Comparison of ENCODE assay signal across 7 mouse cellular contexts in the genomic region with DNA sequence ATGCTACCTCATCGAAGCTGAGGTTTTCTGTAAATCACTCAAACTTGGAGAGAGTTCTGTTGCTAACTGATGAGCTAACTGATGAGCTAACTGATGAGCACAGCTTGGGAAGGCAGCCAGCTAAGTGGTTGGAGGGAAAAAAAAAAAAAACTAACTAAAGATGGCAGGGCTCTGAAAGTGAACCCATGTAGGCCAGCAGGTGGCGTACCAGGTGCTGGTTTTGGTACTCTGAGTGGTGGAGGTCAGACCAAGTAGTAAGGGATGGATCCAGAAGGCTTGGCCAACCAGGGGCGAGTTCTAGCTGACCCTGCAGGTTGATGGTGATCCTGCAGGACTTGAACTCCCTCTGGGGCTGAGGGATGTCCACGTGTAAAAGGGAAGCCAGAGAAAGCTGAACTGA.
DNase-seq lines count a peak whose midpoint lies in the region; ATAC-seq and TF ChIP-seq lines count a peak whose summit lies in the region.

No protein-coding gene starts in this region.

- no peaks in the 10 kb centered on the region for H3K27me3 ChIP-seq in neural tube, embryonic 15.5 days (replicated peaks)

- 57% methylated on average over 4 of the region's 4 CpGs for WGBS in neural tube, embryonic 15.5 days

- no peak overlapping the region for H3K4me3 ChIP-seq in neural tube, embryonic 15.5 days (replicated peaks)
- H3K4me3 ChIP-seq in embryonic fibroblast, embryonic 13.5 days (ENCODE audit: insufficient read depth, low read length): no peak overlapping the region

- 0 out of 2 replicates have a peak, but pooled peaks have one; percentile 14 for TF ChIP-seq CTCF in embryonic fibroblast, embryonic 13.5 days (IDR thresholded peaks at IDR 0.05; ENCODE audit: borderline replicate concordance, insufficient read depth, low read length)

- H3K4me1 ChIP-seq in neural tube, embryonic 15.5 days: 0 out of 2 replicates have a peak, but pooled peaks cover 3% of the 10 kb centered on the region
- H3K4me1 ChIP-seq in embryonic fibroblast, embryonic 13.5 days (ENCODE audit: control insufficient read depth, insufficient read depth, low read length): no peaks in the 10 kb centered on the region; the same call in 1 of the 2 replicates

- no peak overlapping the region for H3K4me2 ChIP-seq in neural tube, embryonic 15.5 days

- H3K9ac ChIP-seq in neural tube, embryonic 15.5 days (replicated peaks): no peak overlapping the region

- H3K9me3 ChIP-seq in neural tube, embryonic 15.5 days (replicated peaks): no peaks in the 10 kb centered on the region

- no peak for ATAC-seq in neural tube, embryonic 15.5 days (ENCODE audit: low FRiP score)
- ATAC-seq in activated CD4-positive, CD25-positive, alpha-beta regulatory T cell, adult 4 months: peak; percentile 41
- ATAC-seq in megakaryocyte progenitor cell, adult 5-6 weeks (replicated peaks; ENCODE audit: poor library complexity): peak; percentile 51

- no peak overlapping the region for H3K27ac ChIP-seq in neural tube, embryonic 15.5 days (replicated peaks)
- H3K27ac ChIP-seq in embryonic fibroblast, embryonic 13.5 days (ENCODE audit: insufficient read depth, low read length): no peak overlapping the region

- no peak for TF ChIP-seq POLR2A in embryonic fibroblast, embryonic 13.5 days (IDR thresholded peaks at IDR 0.05; ENCODE audit: low read depth, low read length)

- no peaks in the 10 kb centered on the region for H3K36me3 ChIP-seq in neural tube, embryonic 15.5 days

- DNase-seq in neural tube, embryonic 10.5 days (ENCODE audit: extremely low spot score, low spot score): peak; percentile 40
- peak; percentile 49 to 79 for DNase-seq in kidney, postnatal 36 days
- peak; percentile 73 for DNase-seq in thymus, postnatal 0 days (ENCODE audit: low spot score)
